Mouse (Mus musculus): ENCODE data around the gene Agr2. TPM values are rescaled to one million over a fixed set of nuclear protein-coding genes. Genes with fewer than 3 reads are reported as not detected.

Gene Agr2
- not detected in 2 replicates for polyA plus RNA-seq (2012)

GRCm38 (mm10) chr12:35992711-35993110, at the start of gene Agr2:
TSS of gene Agr2 (plus strand) at chr12:35992907.

GRCm38 (mm10) chr12:36042348-36042778, 49.7 kb downstream of the Agr2 start, which contains the start of gene Tspan13:
TSS of gene Tspan13 (minus strand) at chr12:36042500.

Other genes with a start within 250 kb of the Agr2 start
- gene Agr3, start 67.3 kb upstream of the Agr2 start, polyA plus RNA-seq (2012): not detected in 2 replicates
- 82.0 and 102 TPM in 2 replicates for gene Tspan13, start 49.6 kb downstream of the Agr2 start, polyA plus RNA-seq (2012)
- gene Ankmy2, start 164.2 kb downstream of the Agr2 start, polyA plus RNA-seq (2012): 1.5 TPM in 2 replicates
- 15.0 and 19.2 TPM in 2 replicates for gene Bzw2, start 165.2 kb downstream of the Agr2 start, polyA plus RNA-seq (2012)

All from megakaryocyte-erythroid progenitor cell, adult 5 weeks (primary cell).